Mouse (Mus musculus) cerebellum, postnatal 4 days (tissue): ENCODE data around the gene Acsf3.

Source experiments
- DNase-seq, 2 experiments: peaks; one replicate each; pipeline ENCODE4 v3.0.0; 2022; ENCODE audit warnings: low spot score in 2 of 2, mixed read lengths in 1 of 2

Gene Acsf3

GRCm38 (mm10) chr8:122810376-122810775 lies 35.1 kb downstream of the Acsf3 start:
- no peak for DNase-seq

GRCm38 (mm10) chr8:122811870-122812494 lies 36.7 kb downstream of the Acsf3 start:
- DNase-seq = no peak

GRCm38 (mm10) chr8:122812610-122813250 lies 37.4 kb downstream of the Acsf3 start:
- no peak for DNase-seq

GRCm38 (mm10) chr8:122814608-122815007 lies 39.3 kb downstream of the Acsf3 start:
- DNase-seq = no peak

GRCm38 (mm10) chr8:122816965-122817364 lies 41.7 kb downstream of the Acsf3 start:
- DNase-seq = no peak

- no peak for DNase-seq
Observed at GRCm38 (mm10) chr8:122817724-122818496, 42.6 kb downstream of the Acsf3 start.

- no peak for DNase-seq
Observed at GRCm38 (mm10) chr8:122819776-122820175, 44.5 kb downstream of the Acsf3 start.

GRCm38 (mm10) chr8:122824571-122824970 lies 49.3 kb downstream of the Acsf3 start:
- DNase-seq = no peak

GRCm38 (mm10) chr8:122824986-122825385 lies 49.7 kb downstream of the Acsf3 start:
- DNase-seq = no peak

GRCm38 (mm10) chr8:122825408-122825807 lies 50.1 kb downstream of the Acsf3 start:
- DNase-seq = no peak

GRCm38 (mm10) chr8:122829396-122829795 lies 54.1 kb downstream of the Acsf3 start:
- no peak for DNase-seq

GRCm38 (mm10) chr8:122830349-122831061 lies 55.2 kb downstream of the Acsf3 start:
- peak; percentile 98 for DNase-seq

- no peak for DNase-seq
Observed at GRCm38 (mm10) chr8:122834416-122834815, 59.1 kb downstream of the Acsf3 start.

GRCm38 (mm10) chr8:122834971-122835370 lies 59.7 kb downstream of the Acsf3 start:
- DNase-seq = peak; percentile 67 to 79

GRCm38 (mm10) chr8:122836199-122836598 lies 60.9 kb downstream of the Acsf3 start:
- no peak for DNase-seq

GRCm38 (mm10) chr8:122836696-122837095 lies 61.4 kb downstream of the Acsf3 start:
- no peak for DNase-seq

- DNase-seq = no peak
Observed at GRCm38 (mm10) chr8:122844161-122844560, 68.9 kb downstream of the Acsf3 start.

GRCm38 (mm10) chr8:122845662-122846061 lies 70.4 kb downstream of the Acsf3 start:
- DNase-seq = no peak

- DNase-seq = peak in 1 of 2 experiments; percentile 51
Observed at GRCm38 (mm10) chr8:122847829-122848561, 72.7 kb downstream of the Acsf3 start, which contains the start of gene Cdh15. Cdh15 (plus strand) TSS chr8:122847966.

GRCm38 (mm10) chr8:122849152-122849910 lies 74.0 kb downstream of the Acsf3 start:
- no peak for DNase-seq
